Mouse (Mus musculus) urinary bladder, adult 2 months (tissue): ENCODE data around the gene Pappa. TPM values are rescaled to one million over a fixed set of nuclear protein-coding genes. Genes with fewer than 3 reads are reported as not detected.

Experiments
- DNase-seq: peaks from one replicate; pipeline ENCODE4 v3.0.0; 2022; ENCODE audit warnings: low spot score
- polyA plus RNA-seq: library from polyadenylated mRNA; depleted of rRNA; stranded (reverse); fragments of >200 nt; gene quantifications from 2 replicates; pipeline ENCODE4 v1.2.3, GENCODE M21; 2012

Pappa gene
- polyA plus RNA-seq, 1 experiment: 1.3 TPM

DNA sequence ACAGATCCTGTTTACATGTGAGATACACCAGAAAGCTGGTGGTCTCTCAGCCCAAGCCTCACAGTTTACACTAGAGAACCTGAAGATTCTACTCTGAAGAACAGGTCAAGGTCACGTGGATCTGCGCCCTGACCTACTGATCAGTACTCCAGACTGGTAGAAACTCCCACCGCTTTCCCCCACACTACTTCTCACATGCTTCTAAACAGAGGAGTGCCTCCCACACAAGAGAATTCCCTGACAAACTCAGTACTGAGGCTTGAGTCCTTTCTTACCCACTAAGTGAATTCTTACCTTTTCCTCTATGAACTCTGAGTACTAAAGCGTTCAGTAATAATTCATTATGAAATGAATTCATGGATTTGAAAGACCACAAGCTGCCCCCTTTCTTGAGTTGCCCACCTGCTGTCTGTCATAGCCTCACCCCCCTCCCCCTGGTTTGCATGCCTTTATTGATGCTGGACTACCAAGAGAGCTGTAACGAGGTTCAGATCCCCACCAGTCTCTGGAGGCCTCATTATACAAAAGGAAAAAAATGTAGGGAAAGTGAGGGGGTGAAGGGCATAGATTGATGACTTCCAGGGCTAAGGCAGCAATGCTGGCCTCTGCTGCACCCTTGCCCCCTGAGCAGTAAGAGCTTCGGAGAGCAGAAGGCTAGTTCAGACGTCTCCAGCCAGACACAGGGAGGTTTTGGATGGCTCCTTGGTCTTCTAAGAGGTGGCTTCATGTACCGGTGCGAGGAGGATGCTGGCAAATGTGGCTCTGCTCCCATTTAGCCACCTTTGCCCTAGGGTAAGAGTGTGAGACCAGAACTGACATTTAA lies 204.7 kb downstream of the Pappa start:
- DNase-seq: no peak

DNA sequence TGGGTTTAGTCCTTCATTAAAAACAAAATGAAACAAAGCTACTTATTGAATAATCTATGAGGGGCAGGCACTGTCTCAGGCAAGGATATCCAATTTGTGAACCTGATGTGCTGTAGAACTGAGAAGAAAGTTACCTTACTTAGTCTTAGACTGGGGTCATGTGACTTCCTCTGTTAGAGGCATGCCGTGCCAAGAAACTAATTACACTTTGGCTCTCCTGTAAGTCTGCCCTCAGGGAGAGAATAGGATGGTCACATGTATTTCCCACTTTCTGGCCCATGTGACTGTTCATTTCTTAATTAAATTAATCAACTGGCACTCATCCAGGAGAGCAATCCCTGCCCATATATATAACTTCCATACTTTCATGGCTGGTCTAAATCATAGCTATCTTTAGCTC lies 209.7 kb downstream of the Pappa start:
- no peak for DNase-seq

DNA sequence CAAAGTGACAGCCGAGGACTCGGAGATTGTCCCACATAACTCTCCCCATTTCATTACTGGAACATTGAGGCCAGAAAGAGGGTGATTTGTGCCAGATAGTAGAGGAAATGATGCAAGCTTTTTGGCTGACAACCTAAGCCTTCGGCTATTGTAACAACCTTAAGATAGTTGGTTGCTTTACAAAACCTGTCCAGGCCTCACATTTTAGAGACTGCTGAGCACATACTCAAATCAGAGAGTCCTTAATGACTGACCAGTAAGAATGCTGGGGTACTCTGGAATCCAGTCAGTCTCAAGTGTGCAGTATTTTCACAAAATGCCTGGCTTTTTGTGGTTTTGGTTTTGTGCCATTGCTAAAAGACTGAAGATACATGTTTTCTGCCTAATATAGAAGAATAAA lies 217.8 kb downstream of the Pappa start:
- DNase-seq: no peak

DNA sequence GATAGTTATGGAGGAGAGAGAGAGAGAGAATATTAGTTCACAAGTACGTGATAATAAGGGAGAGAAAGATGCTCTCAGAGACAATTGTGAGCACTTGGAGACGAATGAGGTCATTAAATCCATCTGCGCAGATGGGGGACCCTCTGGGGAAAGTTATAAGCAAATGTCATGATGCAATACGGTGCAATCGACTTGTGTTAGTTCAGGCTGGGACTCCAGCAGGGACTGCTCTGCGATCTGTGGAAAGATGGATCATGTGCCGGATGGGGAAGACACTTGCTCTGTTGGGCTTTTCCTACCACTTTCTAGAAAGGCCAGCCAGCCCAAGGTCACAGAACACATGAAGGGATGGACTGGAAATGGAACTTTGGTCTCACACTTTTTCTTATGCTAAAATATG lies 226.5 kb downstream of the Pappa start:
- no peak for DNase-seq

DNA sequence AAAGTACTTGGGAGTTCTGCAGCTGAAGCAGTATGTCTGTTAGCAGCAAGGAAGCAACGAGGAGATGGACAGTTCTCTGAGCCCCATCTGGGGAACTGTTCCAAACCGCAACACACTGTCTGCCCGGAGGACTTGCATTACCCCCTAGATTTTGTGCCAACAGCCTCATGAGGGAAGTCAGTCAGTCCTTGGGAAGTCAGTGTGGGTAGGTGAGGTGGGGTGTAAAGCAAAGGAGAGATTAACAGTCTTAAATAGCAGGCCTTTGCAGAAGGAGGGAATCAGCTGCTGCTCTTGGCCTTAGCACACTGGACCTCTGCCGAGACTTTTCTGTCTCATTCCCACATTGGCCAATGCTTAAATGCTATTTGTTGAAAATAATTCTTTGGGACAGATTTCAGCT lies 230.6 kb downstream of the Pappa start:
- DNase-seq: no peak

DNA sequence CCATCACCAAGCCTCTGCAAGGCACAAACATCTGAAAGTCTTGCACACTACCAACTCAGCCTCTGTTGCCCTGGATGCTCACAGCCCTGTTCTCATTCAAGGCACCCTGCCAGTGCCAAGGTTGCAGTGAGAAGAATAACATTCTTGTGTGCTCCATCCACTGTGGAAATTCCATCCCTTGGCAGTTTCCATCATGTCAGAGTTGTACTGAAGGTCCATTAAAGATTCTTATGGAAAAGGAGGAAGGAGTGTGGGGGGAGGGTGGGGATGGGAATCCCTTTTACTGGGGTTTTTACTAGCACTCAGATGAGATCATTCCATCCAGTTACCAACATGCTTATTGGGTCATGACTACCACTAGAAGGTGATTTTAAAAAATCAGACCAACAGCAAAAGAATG lies 243.2 kb downstream of the Pappa start:
- DNase-seq: no peak

DNA sequence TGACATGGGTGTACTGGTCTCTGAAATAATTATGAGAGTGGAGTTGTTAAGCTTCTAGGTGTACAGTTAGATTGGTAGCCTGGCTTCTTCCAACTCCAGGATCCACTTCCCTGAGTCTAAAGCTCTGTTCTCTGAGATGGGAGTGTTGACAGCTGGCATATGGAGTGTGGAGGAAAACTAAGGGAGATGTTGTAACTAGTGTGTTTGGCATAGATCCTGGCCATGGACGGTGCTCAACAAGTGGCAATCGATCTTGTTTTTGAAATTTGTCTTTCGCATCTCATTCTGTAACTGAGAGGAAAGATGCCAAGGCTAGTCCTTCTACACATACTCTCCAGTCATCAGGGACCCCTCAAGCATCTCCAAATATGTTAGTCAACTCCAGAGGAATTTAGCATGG lies 248.8 kb downstream of the Pappa start:
- DNase-seq: no peak

DNA sequence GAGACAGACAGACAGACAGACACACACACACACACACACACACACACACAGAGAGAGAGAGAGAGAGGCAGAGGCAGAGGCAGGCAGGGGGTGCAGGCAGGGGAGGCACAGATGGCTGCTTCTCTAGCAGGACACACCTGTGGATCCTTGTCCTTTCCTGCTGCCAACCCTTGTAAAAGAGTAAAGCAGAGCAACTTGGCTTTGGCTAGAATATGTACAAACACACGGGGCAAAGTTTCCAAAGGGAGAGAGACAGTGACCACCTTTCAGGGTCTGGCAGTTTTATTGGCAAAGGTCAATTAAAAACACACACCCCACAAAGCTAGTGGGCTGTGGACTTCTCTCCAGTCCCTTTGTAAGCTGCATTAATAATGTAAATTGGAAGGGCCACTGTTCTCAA lies 249.9 kb downstream of the Pappa start:
- no peak for DNase-seq

DNA sequence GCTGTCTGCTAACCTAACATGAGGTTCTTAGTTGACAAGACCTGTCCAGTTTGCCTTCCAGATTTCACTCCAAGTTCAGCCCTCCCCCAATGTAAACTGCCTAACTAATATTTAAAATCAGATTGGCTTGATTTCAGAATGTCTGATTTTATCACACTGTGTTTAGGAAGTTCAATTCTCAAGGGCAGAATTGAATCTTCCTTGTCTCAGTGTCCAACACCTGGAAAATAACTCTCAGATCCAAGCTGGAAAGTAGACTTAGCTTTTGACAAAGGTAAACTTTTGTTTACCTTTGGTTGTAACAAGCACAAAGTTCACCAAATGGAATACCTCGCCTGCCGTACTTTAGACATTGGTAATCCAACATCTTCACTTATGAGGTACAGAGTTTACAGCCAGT lies 252.6 kb downstream of the Pappa start:
- DNase-seq: no peak

DNA sequence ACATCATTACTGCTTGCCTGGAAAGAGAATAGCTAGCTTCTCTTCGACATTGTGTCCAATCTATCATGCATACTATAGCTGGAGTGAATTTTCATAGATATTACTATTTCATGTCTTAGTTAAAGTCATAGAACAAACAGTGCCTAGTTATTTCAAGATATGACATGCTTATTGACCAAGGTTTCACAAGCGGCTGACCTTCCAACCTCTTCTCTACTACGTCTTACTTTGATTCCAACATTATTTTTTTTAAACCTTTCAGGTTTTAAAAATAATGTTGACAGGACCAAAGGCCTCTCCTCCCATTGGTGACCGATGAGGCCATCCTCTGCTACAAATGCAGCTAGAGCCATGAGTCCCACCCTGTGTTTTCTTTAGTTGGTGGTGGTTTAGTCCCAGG lies 255.5 kb downstream of the Pappa start:
- DNase-seq: no peak

DNA sequence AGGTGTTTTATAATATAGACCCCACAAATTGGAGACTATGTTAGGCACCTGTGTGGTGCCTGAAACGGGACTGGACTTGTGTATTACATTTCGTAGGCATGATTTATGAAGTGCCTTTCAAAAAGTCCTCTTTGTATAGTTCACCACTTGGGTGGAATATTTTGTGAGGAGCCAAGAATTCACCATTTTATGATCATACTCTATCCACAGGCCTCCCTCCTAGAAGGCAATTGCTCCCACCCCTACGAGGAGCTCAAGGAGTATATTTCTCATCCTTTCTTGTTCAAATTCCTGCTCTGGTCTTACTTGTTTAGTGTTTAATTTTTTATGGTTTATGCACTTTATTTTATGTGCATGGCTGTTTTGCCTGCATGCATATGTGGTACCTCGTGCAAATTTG lies 259.1 kb downstream of the Pappa start:
- no peak for DNase-seq

DNA sequence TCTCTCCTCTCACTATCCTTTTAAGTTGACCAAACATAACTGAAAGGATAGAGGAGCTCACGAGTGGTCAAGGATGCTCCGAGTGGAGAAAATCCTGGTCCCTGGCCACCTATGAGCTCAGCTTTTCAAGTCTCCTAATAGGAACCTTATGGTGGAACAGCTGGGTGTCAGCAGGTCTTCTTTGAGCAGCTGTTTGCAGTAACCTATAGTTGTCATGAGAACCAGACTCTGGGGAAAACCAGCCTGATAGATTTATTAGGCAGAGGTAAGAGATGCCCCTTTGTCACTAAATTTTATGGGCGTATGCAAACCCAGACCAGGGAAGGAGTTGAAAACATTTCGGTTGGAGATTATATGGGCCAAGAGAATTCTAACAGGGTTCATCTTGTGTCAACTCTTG lies 267.0 kb downstream of the Pappa start:
- no peak for DNase-seq

DNA sequence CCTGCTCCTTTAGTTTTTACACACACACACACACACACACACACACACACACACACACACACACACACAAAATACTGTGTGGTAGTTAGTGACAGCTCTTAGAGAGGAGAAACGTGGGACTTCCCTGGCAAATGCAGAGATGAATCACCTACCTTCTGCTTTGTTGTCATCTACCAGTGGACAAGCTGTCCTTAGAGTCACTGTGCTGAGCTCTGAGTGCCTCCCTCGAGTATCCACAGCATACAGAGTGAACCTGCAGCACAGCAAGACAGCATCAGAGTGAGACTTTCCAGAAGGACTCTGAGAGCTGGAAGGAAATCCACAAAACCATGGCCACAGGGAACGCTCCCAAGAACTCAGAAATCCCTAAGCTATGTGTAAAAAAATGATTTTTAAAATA lies 272.8 kb downstream of the Pappa start:
- DNase-seq: no peak

DNA sequence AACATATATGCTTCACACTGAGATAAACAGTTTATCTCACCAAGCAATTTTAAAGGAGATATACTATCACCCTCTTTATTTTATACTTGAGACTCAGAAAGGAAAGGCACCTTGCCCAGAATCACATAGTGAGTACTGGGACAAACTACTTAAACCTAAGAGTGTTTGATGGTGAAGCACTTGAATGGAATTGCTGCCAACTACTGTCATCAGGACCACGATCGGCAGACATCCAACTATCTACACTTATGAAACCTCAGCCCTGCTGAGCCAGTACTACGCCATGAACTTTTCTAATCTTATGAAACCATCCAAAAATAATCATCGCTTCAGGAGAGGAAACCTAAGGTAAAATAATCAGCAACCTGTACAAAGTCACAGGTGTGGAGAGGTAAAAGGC lies 275.5 kb downstream of the Pappa start:
- no peak for DNase-seq

DNA sequence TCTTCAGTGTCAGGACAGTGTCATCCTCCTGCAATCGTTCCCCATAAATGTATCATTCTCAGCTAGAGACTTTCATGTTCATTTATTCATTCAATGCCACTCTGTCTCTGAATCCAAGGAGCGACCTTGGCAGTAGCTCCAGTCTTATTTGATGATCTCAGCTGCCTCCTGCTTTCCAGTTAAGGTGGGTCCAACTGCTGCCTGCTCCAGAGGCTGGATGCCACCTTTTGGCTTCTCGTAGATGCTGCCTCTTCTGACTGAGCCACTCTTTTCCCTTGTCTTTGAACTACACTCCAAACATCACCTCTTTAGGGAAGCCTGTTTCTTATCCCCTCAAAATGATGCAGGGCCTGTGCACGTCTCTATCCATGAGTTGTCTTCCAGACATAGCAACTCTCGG lies 278.3 kb downstream of the Pappa start:
- DNase-seq: no peak

DNA sequence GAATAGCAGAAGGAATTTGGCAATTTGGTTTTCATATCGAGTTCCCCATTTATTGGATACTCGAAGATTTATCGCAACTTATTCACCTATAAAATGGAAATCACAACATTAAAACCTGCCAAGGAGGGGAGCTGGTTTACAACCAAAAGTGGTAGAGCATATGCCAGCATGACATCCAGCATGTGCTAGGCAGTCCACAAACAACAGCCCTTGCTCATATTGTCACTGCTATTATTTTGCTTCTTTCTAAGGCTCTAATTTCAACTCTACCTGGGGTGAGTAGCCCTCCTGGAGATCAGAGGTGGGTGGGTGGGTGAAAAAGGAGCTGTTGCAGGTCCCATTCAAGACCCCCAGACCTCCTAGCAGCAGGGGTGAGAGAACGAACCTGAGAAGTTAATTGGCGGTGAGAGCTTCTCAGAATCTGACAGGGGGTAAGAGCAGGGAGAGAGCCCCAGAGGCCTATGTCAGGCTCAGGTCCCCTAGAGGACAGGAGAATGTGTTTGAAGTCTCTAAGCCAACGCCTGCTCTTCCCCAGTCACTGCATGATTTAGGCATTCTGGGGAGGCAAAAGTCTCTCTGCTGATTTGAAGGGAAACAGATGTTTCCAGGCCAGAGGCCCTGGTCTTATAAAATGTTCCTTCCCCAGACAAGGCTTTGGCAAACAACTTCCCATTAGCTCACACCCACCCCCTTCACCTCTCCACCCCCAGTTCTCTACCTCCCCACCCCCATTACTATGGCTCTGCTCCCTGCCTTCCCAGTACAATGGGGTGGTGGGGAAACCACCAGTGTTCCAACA lies 279.1 kb downstream of the Pappa start:
- no peak for DNase-seq
